Mouse (Mus musculus) CH12.LX (cell line): Measurements from ENCODE around the gene Itga6.

Experiments
- CTCF ChIP-seq, 2 experiments: IDR thresholded peaks in 1 of 2; conservative IDR thresholded peaks in 1 of 2; 2 replicates each; pipeline ENCODE4 v1.5.1; 2011 to 2012; ENCODE audit warnings: low read depth in 2 of 2, low read length in 2 of 2, improper control_type of control experiment in 1 of 2, inconsistent platforms in 1 of 2, mild to moderate bottlenecking in 1 of 2, moderate library complexity in 1 of 2
- POLR2A ChIP-seq: IDR thresholded peaks from 2 replicates; pipeline ENCODE4 v1.6.1; 2011; ENCODE audit warnings: low read depth, mild to moderate bottlenecking, improper control_type of control experiment, low read length
- POLR2AphosphoS2 ChIP-seq: IDR thresholded peaks from 2 replicates; pipeline ENCODE4 v1.6.1; 2011; ENCODE audit warnings: low read depth, low read length, improper control_type of control experiment

GRCm38 (mm10) chr2:71722913-71723312, 22.5 kb upstream of the Itga6 start:
- TF ChIP-seq POLR2A (no peak), CTCF (conservative IDR thresholded peaks at IDR 0.05 in 1 of 2, IDR thresholded peaks at IDR 0.05 in 1 of 2; ENCODE audit: low read depth in 2 of 2, low read length in 2 of 2) (no peak), POLR2AphosphoS2 (no peak)
